Comparison of ENCODE assay signal across 21 mouse cellular contexts in the genomic region with DNA sequence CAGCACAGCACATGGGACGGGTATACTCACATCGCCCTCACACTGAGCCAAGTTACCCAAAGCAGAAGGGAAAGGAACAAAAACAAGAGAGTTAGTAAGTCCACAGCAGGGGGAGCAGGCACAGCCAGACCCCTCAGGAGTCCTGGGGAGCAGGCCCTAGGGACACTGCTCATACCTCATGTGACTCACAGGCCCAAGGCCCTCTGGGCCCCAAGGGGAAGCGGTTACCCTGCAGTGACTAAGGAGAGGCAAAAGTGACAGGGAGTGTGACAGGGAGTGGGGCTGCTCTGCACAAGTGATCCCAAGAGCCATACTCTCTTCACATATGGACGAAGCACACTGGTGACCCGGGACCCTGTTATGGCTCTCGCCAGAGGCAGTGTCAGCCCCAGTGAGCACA. TPM values are rescaled to one million over a fixed set of nuclear protein-coding genes. Genes with fewer than 3 reads are reported as not detected.
A peak's percentile ranks its signal among the peaks of the same experiment; 100 is the strongest.
DNase-seq lines count a peak whose midpoint lies in the region; ATAC-seq and TF ChIP-seq lines count a peak whose summit lies in the region.
"Had no signal": no experiment of that assay in that cellular context is flagged by ENCODE, and none has a peak within 500 bp of the region (broad histone marks: within the 10 kb centered on the region; RNA-seq: fewer than 3 reads in every experiment).

No protein-coding gene starts in this region.

- no peak for ATAC-seq in embryonic facial prominence, embryonic 12.5 days (ENCODE audit: insufficient number of reproducible peaks, insufficient read depth, low FRiP score, low TSS enrichment)
- ATAC-seq: forebrain, embryonic 16.5 days; hindbrain, postnatal 0 days; Patski had no signal

- H3K4me2 ChIP-seq in embryonic facial prominence, embryonic 12.5 days (replicated peaks) = no peak overlapping the region
- H3K4me2 ChIP-seq: embryonic facial prominence, embryonic 13.5 days; forebrain, embryonic 12.5 days; heart, embryonic 15.5 days; hindbrain, embryonic 13.5 days had no signal

- no peak for TF ChIP-seq CTCF in E14TG2a.4 (conservative IDR thresholded peaks at IDR 0.05; ENCODE audit: low read length)

- H3K4me1 ChIP-seq in embryonic facial prominence, embryonic 12.5 days = no peaks in the 10 kb centered on the region
- H3K4me1 ChIP-seq in embryonic facial prominence, embryonic 10.5 days = peaks cover 3% of the 10 kb centered on the region; the same call in 1 of the 2 replicates
- H3K4me1 ChIP-seq in E14TG2a.4 (replicated peaks; ENCODE audit: low read depth, low read length) = peaks cover 44% of the 10 kb centered on the region
- H3K4me1 ChIP-seq: embryonic facial prominence, embryonic 13.5 days; forebrain, embryonic 12.5 days; hindbrain, embryonic 13.5 days had no signal

- 0 out of 2 replicates have a peak overlapping the region, but pooled peaks have one; percentile 6 for H3K27ac ChIP-seq in embryonic facial prominence, embryonic 12.5 days
- no peak overlapping the region for H3K27ac ChIP-seq in embryonic facial prominence, embryonic 10.5 days (replicated peaks)
- H3K27ac ChIP-seq: embryonic facial prominence, embryonic 13.5 days; forebrain, embryonic 12.5 days; heart, embryonic 10.5 days; heart, embryonic 15.5 days; hindbrain, embryonic 13.5 days; hindbrain, postnatal 0 days had no signal

- no peaks in the 10 kb centered on the region for H3K27me3 ChIP-seq in embryonic facial prominence, embryonic 12.5 days
- H3K27me3 ChIP-seq in embryonic facial prominence, embryonic 10.5 days (replicated peaks; ENCODE audit: low read depth, poor library complexity, severe bottlenecking) = no peaks in the 10 kb centered on the region
- H3K27me3 ChIP-seq in E14TG2a.4 (ENCODE audit: insufficient read depth, low read length) = no peaks in the 10 kb centered on the region
- H3K27me3 ChIP-seq: embryonic facial prominence, embryonic 13.5 days; forebrain, embryonic 12.5 days; heart, embryonic 15.5 days; hindbrain, embryonic 13.5 days; Patski had no signal

- H3K9ac ChIP-seq in embryonic facial prominence, embryonic 12.5 days = no peak overlapping the region
- H3K9ac ChIP-seq: embryonic facial prominence, embryonic 13.5 days; forebrain, embryonic 12.5 days; heart, embryonic 15.5 days had no signal

- DNase-seq in embryonic facial prominence, embryonic 10.5 days (ENCODE audit: low spot score) = no peak
- peak; percentile 56 for DNase-seq in adrenal gland, postnatal 10 days
- no peak for DNase-seq in layer of hippocampus, adult 18-20 months (ENCODE audit: low spot score in 2 of 2)
- DNase-seq in kidney, adult 8-10 months = no peak
- DNase-seq: cerebellum, adult 18-20 months; cerebellum, postnatal 14 days; embryo, embryonic 11 days; gastrocnemius, postnatal 10 days; heart, adult 18-20 months; heart, postnatal 14 days; kidney, adult 11 months had no signal

- WGBS in embryonic facial prominence, embryonic 12.5 days = 90% methylated on average over 6 of the region's 6 CpGs
- WGBS in embryonic facial prominence, embryonic 10.5 days = 91% methylated on average over 6 of the region's 6 CpGs

- no peaks in the 10 kb centered on the region for H3K9me3 ChIP-seq in embryonic facial prominence, embryonic 12.5 days
- H3K9me3 ChIP-seq in embryonic facial prominence, embryonic 10.5 days = no peaks in the 10 kb centered on the region
- H3K9me3 ChIP-seq in E14TG2a.4 (ENCODE audit: low read length) = no peaks in the 10 kb centered on the region
- H3K9me3 ChIP-seq: embryonic facial prominence, embryonic 13.5 days; forebrain, embryonic 12.5 days; heart, embryonic 10.5 days; heart, embryonic 15.5 days; hindbrain, embryonic 13.5 days had no signal

- no peak overlapping the region for H3K4me3 ChIP-seq in embryonic facial prominence, embryonic 12.5 days
- no peak overlapping the region for H3K4me3 ChIP-seq in embryonic facial prominence, embryonic 10.5 days
- H3K4me3 ChIP-seq in E14TG2a.4 (replicated peaks; ENCODE audit: low read length) = peak overlapping the region; percentile 20; the same call in 1 of the 2 replicates
- H3K4me3 ChIP-seq: embryonic facial prominence, embryonic 13.5 days; forebrain, embryonic 12.5 days; heart, embryonic 10.5 days; heart, embryonic 15.5 days; hindbrain, embryonic 13.5 days had no signal

- peaks cover 83% of the 10 kb centered on the region for H3K36me3 ChIP-seq in embryonic facial prominence, embryonic 12.5 days
- H3K36me3 ChIP-seq in embryonic facial prominence, embryonic 10.5 days (replicated peaks) = peaks cover 94% of the 10 kb centered on the region
- peaks cover 91% of the 10 kb centered on the region for H3K36me3 ChIP-seq in E14TG2a.4 (ENCODE audit: insufficient read depth, low read length)

RNA-seq across cellular contexts. Expression of a gene that starts 9.9 kb away (rescaled TPM):
- 89.7 and 96.9 TPM in 2 replicates for polyA plus RNA-seq in embryonic facial prominence, embryonic 12.5 days (2016; fragmentation: Nextera tagmentation; extraction: Ambion mirVana)
- polyA plus RNA-seq in embryonic facial prominence, embryonic 10.5 days (2016; fragmentation: Nextera tagmentation; extraction: Ambion mirVana) = 84.8 and 85.6 TPM in 2 replicates
- 10 to 100 TPM; 70.9 to 89.7 TPM for total RNA-seq in adrenal gland, postnatal 10 days (2021)
- 100 to 1,000 TPM; 274 to 286 TPM for total RNA-seq in layer of hippocampus, adult 18-20 months (2021)

RNA-seq across cellular contexts. Expression of a gene that starts 14.8 kb away (rescaled TPM):
- 29.6 and 31.0 TPM in 2 replicates for polyA plus RNA-seq in embryonic facial prominence, embryonic 12.5 days (2016; fragmentation: Nextera tagmentation; extraction: Ambion mirVana)
- 29.3 and 30.8 TPM in 2 replicates for polyA plus RNA-seq in embryonic facial prominence, embryonic 10.5 days (2016; fragmentation: Nextera tagmentation; extraction: Ambion mirVana)
- 100 to 1,000 TPM in 1 of 2 experiments, 10 to 100 TPM in 1; 97.5 to 111 TPM for total RNA-seq in adrenal gland, postnatal 10 days (2021)
- 100 to 1,000 TPM; 105 to 111 TPM for total RNA-seq in layer of hippocampus, adult 18-20 months (2021)

RNA-seq across cellular contexts. Expression of a gene that starts 42.9 kb away (rescaled TPM):
- 34.8 and 38.1 TPM in 2 replicates for polyA plus RNA-seq in embryonic facial prominence, embryonic 12.5 days (2016; fragmentation: Nextera tagmentation; extraction: Ambion mirVana)
- 46.2 and 47.9 TPM in 2 replicates for polyA plus RNA-seq in embryonic facial prominence, embryonic 10.5 days (2016; fragmentation: Nextera tagmentation; extraction: Ambion mirVana)
- 10 to 100 TPM; 14.5 to 23.6 TPM for total RNA-seq in adrenal gland, postnatal 10 days (2021)
- 10 to 100 TPM; 21.9 to 26.3 TPM for total RNA-seq in layer of hippocampus, adult 18-20 months (2021)
